In genomic region chr16:50672713-50673112, GRCm38 (mm10) we compare ENCODE assay signal across 16 mouse cellular contexts.
DNase-seq lines count a peak whose midpoint lies in the region; ATAC-seq and TF ChIP-seq lines count a peak whose summit lies in the region.
"Had no signal": no experiment of that assay in that cellular context is flagged by ENCODE, and none has a peak within 500 bp of the region (broad histone marks: within the 10 kb centered on the region; RNA-seq: fewer than 3 reads in every experiment).

No protein-coding gene starts in this region.

- H3K4me1 ChIP-seq in forebrain, embryonic 15.5 days, result no peaks in the 10 kb centered on the region
- H3K4me1 ChIP-seq in forebrain, embryonic 16.5 days (replicated peaks; ENCODE audit: control insufficient read depth, insufficient read depth, low read length), result no peaks in the 10 kb centered on the region
- no peaks in the 10 kb centered on the region for H3K4me1 ChIP-seq in midbrain, embryonic 14.5 days (ENCODE audit: control insufficient read depth, insufficient read depth, low read length)
- no peaks in the 10 kb centered on the region for H3K4me1 ChIP-seq in midbrain, embryonic 10.5 days
- H3K4me1 ChIP-seq: limb, embryonic 13.5 days; lung, embryonic 15.5 days; midbrain, embryonic 12.5 days; neural tube, embryonic 12.5 days had no signal

- no peak overlapping the region for H3K4me3 ChIP-seq in forebrain, embryonic 15.5 days
- no peak overlapping the region for H3K4me3 ChIP-seq in forebrain, embryonic 16.5 days (replicated peaks; ENCODE audit: low read length)
- H3K4me3 ChIP-seq in midbrain, embryonic 14.5 days (replicated peaks; ENCODE audit: low read depth, low read length), result no peak overlapping the region
- no peak overlapping the region for H3K4me3 ChIP-seq in midbrain, embryonic 10.5 days
- H3K4me3 ChIP-seq: limb, embryonic 13.5 days; lung, embryonic 15.5 days; midbrain, embryonic 12.5 days; neural tube, embryonic 12.5 days had no signal

- H3K9ac ChIP-seq in forebrain, embryonic 15.5 days (replicated peaks), result no peak overlapping the region
- no peak overlapping the region for H3K9ac ChIP-seq in forebrain, embryonic 16.5 days (replicated peaks; ENCODE audit: low read depth, low read length)
- H3K9ac ChIP-seq in midbrain, embryonic 14.5 days (replicated peaks; ENCODE audit: low read length), result no peak overlapping the region
- H3K9ac ChIP-seq: hindbrain, embryonic 14.5 days; limb, embryonic 13.5 days; lung, embryonic 15.5 days; midbrain, embryonic 12.5 days; neural tube, embryonic 12.5 days had no signal

- DNase-seq in kidney, postnatal 10 days, result peak; percentile 22
- no peak for DNase-seq in kidney, postnatal 25 days
- DNase-seq in midbrain, embryonic 14.5 days, result peak; percentile 34
- DNase-seq in midbrain, embryonic 10.5 days (ENCODE audit: low spot score), result no peak
- DNase-seq in brain, embryonic 14.5 days (ENCODE audit: low read depth), result peak; percentile 32
- DNase-seq in urinary bladder, postnatal 14 days (ENCODE audit: low spot score), result no peak
- DNase-seq: B cell, adult 2 months; cerebellum, adult 11 months had no signal

- TF ChIP-seq POLR2A in brain, embryonic 14.5 days (IDR thresholded peaks at IDR 0.05; ENCODE audit: borderline replicate concordance, extremely low read depth, insufficient read depth, insufficient read length, poor library complexity, severe bottlenecking), result no peak

- TF ChIP-seq CTCF in brain, embryonic 14.5 days (IDR thresholded peaks at IDR 0.05; ENCODE audit: borderline replicate concordance, extremely low read depth, insufficient read depth, insufficient read length), result peak; percentile 29; the same call in 1 of the 2 replicates

- no peaks in the 10 kb centered on the region for H3K9me3 ChIP-seq in forebrain, embryonic 15.5 days
- H3K9me3 ChIP-seq in forebrain, embryonic 16.5 days (ENCODE audit: control insufficient read depth, low read length), result no peaks in the 10 kb centered on the region
- no peaks in the 10 kb centered on the region for H3K9me3 ChIP-seq in midbrain, embryonic 14.5 days (ENCODE audit: control insufficient read depth, low read length)
- H3K9me3 ChIP-seq in midbrain, embryonic 10.5 days (replicated peaks), result no peaks in the 10 kb centered on the region; the same call in 1 of the 2 replicates
- H3K9me3 ChIP-seq: limb, embryonic 13.5 days; lung, embryonic 15.5 days; midbrain, embryonic 12.5 days; neural tube, embryonic 12.5 days had no signal

- WGBS in forebrain, embryonic 15.5 days, result 44% methylated on average over 5 of the region's 5 CpGs
- 51% methylated on average over 5 of the region's 5 CpGs for WGBS in forebrain, embryonic 16.5 days
- WGBS in midbrain, embryonic 14.5 days, result 59% methylated on average over 5 of the region's 5 CpGs
- WGBS in midbrain, embryonic 10.5 days, result 73% methylated on average over 5 of the region's 5 CpGs

- H3K27me3 ChIP-seq in forebrain, embryonic 15.5 days, result no peaks in the 10 kb centered on the region
- no peaks in the 10 kb centered on the region for H3K27me3 ChIP-seq in forebrain, embryonic 16.5 days (replicated peaks; ENCODE audit: control insufficient read depth, insufficient read depth, low read length)
- H3K27me3 ChIP-seq in midbrain, embryonic 14.5 days (ENCODE audit: control insufficient read depth, insufficient read depth, low read length), result no peaks in the 10 kb centered on the region
- no peaks in the 10 kb centered on the region for H3K27me3 ChIP-seq in midbrain, embryonic 10.5 days (ENCODE audit: low read depth, poor library complexity, severe bottlenecking)
- H3K27me3 ChIP-seq: limb, embryonic 13.5 days; lung, embryonic 15.5 days; midbrain, embryonic 12.5 days; neural tube, embryonic 12.5 days had no signal

- 0 out of 2 replicates have a peak, but pooled peaks have one; percentile 46 for ATAC-seq in forebrain, embryonic 15.5 days (replicated peaks)
- ATAC-seq in forebrain, embryonic 16.5 days, result no peak
- no peak for ATAC-seq in midbrain, embryonic 14.5 days (ENCODE audit: low FRiP score, low TSS enrichment)
- ATAC-seq: activated CD4-positive, CD25-positive, alpha-beta regulatory T cell, adult 4 months had no signal

- H3K4me2 ChIP-seq in forebrain, embryonic 15.5 days (replicated peaks), result no peak overlapping the region
- H3K4me2 ChIP-seq in forebrain, embryonic 16.5 days (ENCODE audit: low read length), result no peak overlapping the region
- no peak overlapping the region for H3K4me2 ChIP-seq in midbrain, embryonic 14.5 days (ENCODE audit: low read length)
- H3K4me2 ChIP-seq: hindbrain, embryonic 14.5 days; limb, embryonic 13.5 days; lung, embryonic 15.5 days; midbrain, embryonic 12.5 days; neural tube, embryonic 12.5 days had no signal

- no peaks in the 10 kb centered on the region for H3K36me3 ChIP-seq in forebrain, embryonic 15.5 days
- no peaks in the 10 kb centered on the region for H3K36me3 ChIP-seq in forebrain, embryonic 16.5 days (ENCODE audit: control insufficient read depth, insufficient read depth)
- H3K36me3 ChIP-seq in midbrain, embryonic 14.5 days (ENCODE audit: control insufficient read depth, insufficient read depth, low read length), result no peaks in the 10 kb centered on the region
- H3K36me3 ChIP-seq in midbrain, embryonic 10.5 days, result no peaks in the 10 kb centered on the region
- H3K36me3 ChIP-seq: limb, embryonic 13.5 days; lung, embryonic 15.5 days; midbrain, embryonic 12.5 days; neural tube, embryonic 12.5 days had no signal

- no peak overlapping the region for H3K27ac ChIP-seq in forebrain, embryonic 15.5 days (replicated peaks)
- H3K27ac ChIP-seq in forebrain, embryonic 16.5 days (ENCODE audit: low read length), result no peak overlapping the region
- H3K27ac ChIP-seq in midbrain, embryonic 14.5 days (replicated peaks; ENCODE audit: low read depth, low read length), result no peak overlapping the region
- H3K27ac ChIP-seq in midbrain, embryonic 10.5 days (replicated peaks), result no peak overlapping the region
- H3K27ac ChIP-seq: hindbrain, embryonic 14.5 days; limb, embryonic 13.5 days; lung, embryonic 15.5 days; midbrain, embryonic 12.5 days; neural tube, embryonic 12.5 days had no signal

Comparison
In these comparisons a context has a peak if more than half of its experiments do, and no peak if none do; other contexts are left out.
1. DNase-seq: peak in kidney, postnatal 10 days (single experiment), midbrain, embryonic 14.5 days (single experiment) and brain, embryonic 14.5 days (single experiment); none in kidney, postnatal 25 days (0 of 2), midbrain, embryonic 10.5 days (single experiment) and urinary bladder, postnatal 14 days (single experiment).